Mouse (Mus musculus) liver, embryonic 16.5 days (tissue): ENCODE data around the gene Xkr8. TPM values are rescaled to one million over a fixed set of nuclear protein-coding genes. Genes with fewer than 3 reads are reported as not detected.

Source experiments
- ATAC-seq: fragments of 200-750 bp; cut with Nextera tagmentation; 2 replicates; pipeline ENCODE4 v1.8.0; 2017; ENCODE audit warnings: low read depth, mild to moderate bottlenecking, moderate number of reproducible peaks, moderate library complexity
- H3K27ac ChIP-seq: fragments of 300-500 bp; sonication (generic); 2 replicates; pipeline ENCODE4 v1.5.1; 2014; ENCODE audit warnings: mild to moderate bottlenecking, low read length
- H3K27me3 ChIP-seq: fragments of 300-500 bp; sonication (generic); 2 replicates; pipeline ENCODE4 v1.6.1; 2014; ENCODE audit warnings: low read depth, low read length, mixed read lengths; ENCODE audit not compliant: control insufficient read depth, insufficient read depth
- H3K36me3 ChIP-seq: fragments of 300-500 bp; sonication (generic); 2 replicates; pipeline ENCODE4 v1.6.1; 2014; ENCODE audit warnings: mild to moderate bottlenecking; ENCODE audit not compliant: control insufficient read depth, insufficient read depth
- H3K4me1 ChIP-seq: fragments of 300-500 bp; sonication (generic); 2 replicates; pipeline ENCODE4 v1.6.1; 2014; ENCODE audit warnings: low read depth, low read length, mixed read lengths; ENCODE audit not compliant: control insufficient read depth
- H3K4me2 ChIP-seq: fragments of 300-500 bp; sonication (generic); 2 replicates; pipeline ENCODE4 v1.6.1; 2014; ENCODE audit warnings: low read depth, low read length, mixed read lengths
- H3K4me3 ChIP-seq: fragments of 300-500 bp; sonication (generic); 2 replicates; pipeline ENCODE4 v1.5.1; 2014; ENCODE audit warnings: low read depth, mild to moderate bottlenecking, low read length
- H3K9ac ChIP-seq: fragments of 300-500 bp; sonication (generic); 2 replicates; pipeline ENCODE4 v1.6.1; 2014; ENCODE audit warnings: low read depth, low read length
- H3K9me3 ChIP-seq: fragments of 300-500 bp; sonication (generic); replicated peaks from 2 replicates; pipeline ENCODE4 v1.6.1; 2016; ENCODE audit warnings: low read length; ENCODE audit not compliant: control insufficient read depth
- WGBS: fragments of 180-500 bp; shearing (Covaris S2); extraction: QIAGEN DNeasy Blood & Tissue Kit; methylation state at CpG from one replicate; pipeline ENCODE4 v1.1.7; 2014; ENCODE audit not compliant: insufficient replicate concordance; 5-methylcytosine and 5-hydroxymethylcytosine counted together
- polyA plus RNA-seq: library from polyadenylated mRNA; unstranded; fragments of >200 nt; fragmentation: Nextera tagmentation; extraction: Ambion mirVana; gene quantifications from 2 replicates; pipeline ENCODE4 v1.2.1, GENCODE M21; 2015

Gene Xkr8
- polyA plus RNA-seq, 1 experiment from 2014 or later = 3.9 TPM

GRCm38 (mm10) chr4:132760296-132760695 lies 27.9 kb upstream of the Xkr8 start:
- WGBS = 25% methylated on average over 3 of the region's 3 CpGs
- peaks cover 2% of the 10 kb centered on the region; the same call in 1 of the 2 replicates for H3K4me1 ChIP-seq
- H3K4me2 ChIP-seq = no peak overlapping the region
- H3K27ac ChIP-seq = no peak overlapping the region
- ATAC-seq = 0 out of 2 replicates have a peak, but pooled peaks have one; percentile 51
- H3K9ac ChIP-seq = no peak overlapping the region
- H3K36me3 ChIP-seq = no peaks in the 10 kb centered on the region
- H3K27me3 ChIP-seq = peaks cover 31% of the 10 kb centered on the region
- H3K9me3 ChIP-seq = no peaks in the 10 kb centered on the region
- H3K4me3 ChIP-seq = no peak overlapping the region

GRCm38 (mm10) chr4:132757633-132758351 lies 25.4 kb upstream of the Xkr8 start:
- ATAC-seq = no peak
- Histone ChIP-seq H3K4me3 (no peak overlapping the region), H3K27me3 (peaks cover 31% of the 10 kb centered on the region), H3K27ac (no peak overlapping the region), H3K4me1 (peaks cover 2% of the 10 kb centered on the region; the same call in 1 of the 2 replicates), H3K9me3 (no peaks in the 10 kb centered on the region), H3K4me2 (no peak overlapping the region), H3K9ac (no peak overlapping the region), H3K36me3 (no peaks in the 10 kb centered on the region)
- WGBS = 63% methylated on average over 7 of the region's 7 CpGs

DNA sequence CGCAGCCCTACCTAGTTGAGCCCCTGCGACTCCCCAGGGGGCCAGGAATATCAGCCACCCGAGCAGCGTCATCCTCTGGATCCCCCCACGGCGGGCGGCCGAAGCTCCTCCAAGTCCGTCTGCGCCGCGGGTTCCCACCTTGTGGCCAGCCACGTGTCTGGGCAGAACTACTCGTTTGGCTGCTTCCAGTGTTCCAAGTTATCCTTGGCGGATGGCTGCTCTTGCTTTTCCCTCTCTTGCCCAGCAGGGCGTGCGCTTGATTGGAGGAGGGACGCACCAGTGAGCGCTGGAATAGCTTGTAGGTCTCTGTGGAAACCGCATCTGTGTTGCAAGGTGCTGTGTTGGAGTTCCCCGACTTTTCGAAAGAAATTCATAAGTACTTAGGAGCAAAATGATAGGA lies 24.6 kb upstream of the Xkr8 start, which contains the start of gene Smpdl3b:
Smpdl3b (minus strand) TSS at position 279 of the 400 bp plus-strand sequence.
- ATAC-seq = peak; percentile 45; the same call in 1 of the 2 replicates
- peak within 1 kb of the TSS; percentile 53 for H3K4me3 ChIP-seq
- WGBS = 1% methylated on average over 22 of the region's 22 CpGs
- peaks cover 2% of the 10 kb centered on the region; the same call in 1 of the 2 replicates for H3K4me1 ChIP-seq
- H3K27me3 ChIP-seq = peaks cover 31% of the 10 kb centered on the region
- H3K36me3 ChIP-seq = no peaks in the 10 kb centered on the region
- no peaks in the 10 kb centered on the region for H3K9me3 ChIP-seq
- H3K9ac ChIP-seq = peak within 1 kb of the TSS; percentile 8; the same call in 1 of the 2 replicates
- peak within 1 kb of the TSS; percentile 66 for H3K4me2 ChIP-seq
- H3K27ac ChIP-seq = no peak within 1 kb of the TSS

DNA sequence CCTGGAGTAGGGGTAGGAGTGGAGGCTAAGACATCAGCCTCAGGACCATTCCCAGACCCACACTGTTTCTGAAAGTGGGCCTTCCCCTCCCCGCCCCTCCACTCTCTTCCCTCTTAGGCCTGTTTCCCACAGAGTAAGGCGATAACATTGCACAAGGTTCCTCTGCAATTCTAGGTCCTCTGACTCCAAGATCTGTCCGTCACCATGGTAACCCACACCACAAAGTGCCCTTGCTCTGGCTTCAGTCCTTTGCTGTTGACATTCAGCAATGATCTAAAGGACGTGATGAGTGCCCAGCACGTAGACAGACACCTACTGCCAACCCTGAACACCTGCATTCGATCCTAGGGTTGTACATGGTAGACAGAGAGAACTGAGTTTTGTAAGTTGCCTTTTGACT lies 20.6 kb upstream of the Xkr8 start:
- Histone ChIP-seq H3K9ac (no peak overlapping the region), H3K4me1 (peaks cover 4% of the 10 kb centered on the region), H3K36me3 (no peaks in the 10 kb centered on the region), H3K4me2 (no peak overlapping the region), H3K27ac (no peak overlapping the region), H3K27me3 (peaks cover 24% of the 10 kb centered on the region), H3K4me3 (no peak overlapping the region), H3K9me3 (no peaks in the 10 kb centered on the region)
- WGBS = 40% methylated on average over 6 of the region's 6 CpGs
- ATAC-seq = no peak

DNA sequence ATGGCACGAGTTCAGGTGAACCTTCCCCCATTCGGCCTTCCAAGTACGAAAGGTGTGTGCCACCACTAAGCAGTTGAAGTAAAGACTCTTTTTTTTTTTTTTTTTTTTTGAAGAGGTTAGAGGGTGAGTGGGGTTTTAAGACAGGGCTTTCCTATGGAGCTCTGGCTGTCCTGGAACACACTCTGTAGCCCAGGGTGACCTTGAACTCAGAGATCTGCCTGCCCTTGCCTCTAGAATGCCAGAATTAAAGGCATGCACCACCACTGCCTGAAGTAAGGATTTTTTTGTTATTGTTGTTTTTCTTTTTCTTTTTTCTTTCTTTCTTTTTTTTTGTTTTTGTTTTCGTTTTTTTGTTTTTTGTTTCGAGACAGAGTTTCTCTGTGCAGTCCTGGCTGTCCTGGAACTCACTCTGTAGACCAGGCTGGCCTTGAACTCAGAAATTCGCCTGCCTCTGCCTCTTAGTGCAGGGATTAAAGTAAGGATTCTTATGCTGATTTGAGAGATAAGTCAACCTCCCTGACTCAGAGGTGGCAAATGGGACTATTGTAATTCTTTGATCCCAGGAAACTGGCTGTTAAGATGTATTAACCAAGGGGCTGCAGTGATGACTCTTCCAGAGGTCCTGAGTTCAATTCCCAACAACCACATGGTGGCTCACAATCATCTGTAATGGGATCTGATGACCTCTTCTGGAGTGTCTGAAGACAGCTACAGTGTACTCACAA lies 17.1 kb upstream of the Xkr8 start:
- Histone ChIP-seq H3K36me3 (no peaks in the 10 kb centered on the region), H3K27ac (no peak overlapping the region), H3K4me2 (no peak overlapping the region), H3K9me3 (no peaks in the 10 kb centered on the region), H3K9ac (no peak overlapping the region), H3K27me3 (no peaks in the 10 kb centered on the region), H3K4me1 (peaks cover 13% of the 10 kb centered on the region), H3K4me3 (no peak overlapping the region)
- ATAC-seq = no peak
- 69% methylated on average over 6 of the region's 6 CpGs for WGBS

DNA sequence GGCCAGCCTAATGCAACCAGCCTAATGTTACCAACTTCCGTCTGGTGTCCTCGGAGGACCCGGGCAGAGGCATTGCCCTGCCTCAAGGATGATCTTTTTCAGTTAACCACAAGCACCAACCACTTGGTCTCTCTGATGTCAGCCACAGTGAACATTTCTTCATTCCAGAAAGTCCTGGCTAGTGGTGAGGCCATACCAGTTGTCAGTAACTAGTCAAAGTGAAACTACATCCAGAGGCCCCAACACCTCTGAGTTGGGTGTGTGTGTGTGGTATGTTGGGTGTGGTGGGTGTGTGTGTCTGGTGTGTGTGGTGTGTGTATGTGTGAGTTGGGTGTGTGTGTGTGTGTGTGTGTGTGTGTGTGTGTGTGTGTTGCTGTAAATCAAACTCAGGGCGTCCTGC lies 16.4 kb upstream of the Xkr8 start:
- no peaks in the 10 kb centered on the region for H3K9me3 ChIP-seq
- no peak; the same call in 1 of the 2 replicates for ATAC-seq
- WGBS = 62% methylated on average over 4 of the region's 4 CpGs
- H3K27me3 ChIP-seq = no peaks in the 10 kb centered on the region
- peak overlapping the region; percentile 10; the same call in 1 of the 2 replicates for H3K27ac ChIP-seq
- peaks cover 20% of the 10 kb centered on the region for H3K4me1 ChIP-seq
- H3K36me3 ChIP-seq = no peaks in the 10 kb centered on the region
- no peak overlapping the region for H3K4me3 ChIP-seq
- no peak overlapping the region for H3K4me2 ChIP-seq
- no peak overlapping the region for H3K9ac ChIP-seq

- H3K4me1 ChIP-seq = peaks cover 21% of the 10 kb centered on the region
- H3K27ac ChIP-seq = peak overlapping the region; percentile 54
- no peaks in the 10 kb centered on the region for H3K9me3 ChIP-seq
- peak overlapping the region; percentile 31 for H3K9ac ChIP-seq
- H3K27me3 ChIP-seq = no peaks in the 10 kb centered on the region
- no peaks in the 10 kb centered on the region for H3K36me3 ChIP-seq
- 25% methylated on average over 9 of the region's 9 CpGs for WGBS
- peak overlapping the region; percentile 35 for H3K4me3 ChIP-seq
- H3K4me2 ChIP-seq = peak overlapping the region; percentile 47
- peak; percentile 62 for ATAC-seq
These were observed 15.4 kb upstream of the Xkr8 start for GRCm38 (mm10) chr4:132747664-132748259.

DNA sequence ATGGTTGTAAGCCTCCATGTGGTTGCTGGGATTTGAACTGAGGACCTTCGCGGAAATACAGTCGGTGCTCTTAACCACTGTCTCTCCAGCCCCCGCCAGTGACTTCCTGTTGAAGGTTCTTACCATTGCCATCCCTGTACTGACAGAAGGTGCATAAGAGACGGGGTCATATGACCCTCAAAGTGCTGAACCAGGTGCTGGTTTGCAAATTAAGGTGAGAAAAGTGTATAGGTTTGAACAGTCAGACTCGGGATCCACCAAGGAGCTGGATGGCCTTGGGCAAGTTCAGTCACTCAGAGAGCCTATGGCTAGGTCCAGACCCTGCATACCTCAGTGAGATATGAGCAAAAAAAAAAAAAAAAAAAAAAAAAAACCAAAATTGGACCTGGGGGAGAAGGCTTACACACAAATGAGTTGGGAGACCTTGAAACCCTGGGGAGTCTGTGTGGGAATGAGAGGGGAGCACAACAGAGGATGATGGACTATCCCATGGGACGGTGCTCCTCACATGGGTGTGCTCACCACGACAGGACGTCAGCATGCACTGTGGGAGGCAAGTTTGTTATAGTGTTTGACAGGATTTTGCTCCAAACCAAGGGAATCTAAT lies 14.7 kb upstream of the Xkr8 start:
- no peaks in the 10 kb centered on the region for H3K9me3 ChIP-seq
- H3K9ac ChIP-seq = no peak overlapping the region; the same call in 1 of the 2 replicates
- peaks cover 21% of the 10 kb centered on the region for H3K4me1 ChIP-seq
- no peaks in the 10 kb centered on the region for H3K36me3 ChIP-seq
- peak overlapping the region; percentile 47 for H3K4me2 ChIP-seq
- ATAC-seq = no peak
- 62% methylated on average over 9 of the region's 9 CpGs for WGBS
- H3K4me3 ChIP-seq = no peak overlapping the region; the same call in 1 of the 2 replicates
- H3K27ac ChIP-seq = peak overlapping the region; percentile 54
- no peaks in the 10 kb centered on the region for H3K27me3 ChIP-seq
